Mouse (Mus musculus): ENCODE measurements around the gene Ntrk1.

DNA sequence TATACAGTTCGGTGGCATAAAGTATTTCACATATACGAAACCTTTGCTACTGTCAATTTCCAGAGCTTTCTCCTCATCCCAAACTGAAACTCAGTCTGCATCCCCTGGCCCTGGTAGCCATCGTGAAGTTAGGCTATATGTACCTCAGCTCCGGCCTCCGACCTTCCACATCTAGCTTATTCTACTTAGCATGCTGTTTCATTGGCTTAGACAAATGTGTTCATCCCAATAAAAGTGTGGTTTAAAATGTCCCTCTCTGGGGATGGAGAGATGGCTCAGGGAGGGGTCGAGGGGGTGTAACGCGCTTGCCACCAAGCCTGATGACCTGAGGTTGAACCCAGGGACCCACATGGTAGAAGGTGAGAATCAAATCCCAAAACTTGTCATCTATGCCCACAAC lies 25.5 kb downstream of the Ntrk1 start:
- TF ChIP-seq EP300 (IDR thresholded peaks at IDR 0.05; ENCODE audit: low read depth) = no peak
- no peak for TF ChIP-seq CTCF (IDR thresholded peaks at IDR 0.05; ENCODE audit: low read depth)

Data from heart, postnatal 0 days (tissue).